Mouse (Mus musculus) ovary, postnatal 14 days (tissue): ENCODE data around the gene Il2rb.

Experiments
- DNase-seq: peaks from one replicate; pipeline ENCODE4 v3.0.0; 2022; ENCODE audit warnings: low spot score

Gene Il2rb

GRCm38 (mm10) chr15:78447746-78448535 lies 47.1 kb downstream of the Il2rb start:
- peak; percentile 99 for DNase-seq

GRCm38 (mm10) chr15:78447121-78447520 lies 48.0 kb downstream of the Il2rb start:
- DNase-seq: no peak

- no peak for DNase-seq
These were observed 51.2 kb downstream of the Il2rb start for GRCm38 (mm10) chr15:78443857-78444256.

- DNase-seq: no peak
These were observed 52.8 kb downstream of the Il2rb start for GRCm38 (mm10) chr15:78442231-78442630.

GRCm38 (mm10) chr15:78438973-78439372 lies 56.1 kb downstream of the Il2rb start:
- no peak for DNase-seq

GRCm38 (mm10) chr15:78438505-78438904 lies 56.6 kb downstream of the Il2rb start:
- no peak for DNase-seq

GRCm38 (mm10) chr15:78438018-78438394 lies 57.1 kb downstream of the Il2rb start:
- no peak for DNase-seq

- DNase-seq: peak; percentile 71
These were observed 57.6 kb downstream of the Il2rb start for GRCm38 (mm10) chr15:78437237-78438017.

GRCm38 (mm10) chr15:78436380-78437192 lies 58.5 kb downstream of the Il2rb start:
- DNase-seq: peak; percentile 93

GRCm38 (mm10) chr15:78435681-78436080 lies 59.4 kb downstream of the Il2rb start:
- DNase-seq: no peak

GRCm38 (mm10) chr15:78434896-78435520 lies 60.1 kb downstream of the Il2rb start:
- DNase-seq: no peak

GRCm38 (mm10) chr15:78431541-78432121 lies 63.4 kb downstream of the Il2rb start:
- DNase-seq: no peak

GRCm38 (mm10) chr15:78430874-78431273 lies 64.2 kb downstream of the Il2rb start:
- DNase-seq: no peak

- DNase-seq: no peak
These were observed 65.0 kb downstream of the Il2rb start for GRCm38 (mm10) chr15:78429871-78430622.
